Mouse (Mus musculus): ENCODE measurements around the gene Ppy.
A peak's percentile ranks its signal among the peaks of the same experiment; 100 is the strongest.

The Ppy gene

GRCm38 (mm10) chr11:102087931-102088898 lies 12.9 kb downstream of the Ppy start, which contains the start of gene Mpp2:
Gene Mpp2, minus strand, starts transcription at chr11:102088515.
- peak; percentile 73 for DNase-seq

GRCm38 (mm10) chr11:102087081-102087751 lies 13.9 kb downstream of the Ppy start:
- peak; percentile 92 for DNase-seq

GRCm38 (mm10) chr11:102086331-102086730 lies 14.8 kb downstream of the Ppy start:
- DNase-seq: peak; percentile 88

GRCm38 (mm10) chr11:102084159-102084558 lies 17.0 kb downstream of the Ppy start:
- no peak for DNase-seq

- DNase-seq: no peak
Measured at GRCm38 (mm10) chr11:102083193-102083592, 17.9 kb downstream of the Ppy start.

- DNase-seq: peak; percentile 85
Measured at GRCm38 (mm10) chr11:102082322-102082721, 18.8 kb downstream of the Ppy start.

GRCm38 (mm10) chr11:102073722-102074121 lies 27.4 kb downstream of the Ppy start:
- no peak for DNase-seq

- DNase-seq: no peak
Measured at GRCm38 (mm10) chr11:102072729-102073128, 28.4 kb downstream of the Ppy start.

GRCm38 (mm10) chr11:102070426-102070825 lies 30.7 kb downstream of the Ppy start:
- no peak for DNase-seq

- DNase-seq: peak; percentile 67
Measured at GRCm38 (mm10) chr11:102069633-102070032, 31.5 kb downstream of the Ppy start.

- DNase-seq: no peak
Measured at GRCm38 (mm10) chr11:102068969-102069368, 32.1 kb downstream of the Ppy start.

- DNase-seq: no peak
Measured at GRCm38 (mm10) chr11:102063076-102063475, 38.0 kb downstream of the Ppy start.

GRCm38 (mm10) chr11:102061941-102062473 lies 39.1 kb downstream of the Ppy start:
- no peak for DNase-seq

GRCm38 (mm10) chr11:102061236-102061940 lies 39.7 kb downstream of the Ppy start:
- peak; percentile 77 for DNase-seq

- DNase-seq: peak; percentile 32
Measured at GRCm38 (mm10) chr11:102053847-102054246, 47.3 kb downstream of the Ppy start.

- no peak for DNase-seq
Measured at GRCm38 (mm10) chr11:102053183-102053582, 47.9 kb downstream of the Ppy start.

- no peak for DNase-seq
Measured at GRCm38 (mm10) chr11:102052697-102053096, 48.4 kb downstream of the Ppy start.

GRCm38 (mm10) chr11:102051954-102052353 lies 49.2 kb downstream of the Ppy start:
- no peak for DNase-seq

GRCm38 (mm10) chr11:102051541-102051940 lies 49.6 kb downstream of the Ppy start:
- DNase-seq: no peak
